Mouse (Mus musculus): ENCODE results near the gene Hist1h2bp.

- TF ChIP-seq CTCF (conservative IDR thresholded peaks at IDR 0.05; ENCODE audit: insufficient read depth, insufficient read length, low read depth, low read length): no peak
- no peak for TF ChIP-seq POLR2A (IDR thresholded peaks at IDR 0.05; ENCODE audit: low read depth, low read length)
Observed at GRCm38 (mm10) chr13:21795584-21795983, 8.3 kb downstream of the Hist1h2bp start.
